Mouse (Mus musculus) c-Kit-negative CD71-positive TER-119-positive erythroid progenitor cells, embryonic 14.5 days (primary cell): ENCODE results near the gene Thoc5.
A peak's percentile ranks its signal among the peaks of the same experiment; 100 is the strongest.

Source experiments
- DNase-seq: peaks from one replicate; pipeline ENCODE4 v3.0.0-alpha.2; 2013; ENCODE audit warnings: low read depth, low spot score

Gene Thoc5

DNA sequence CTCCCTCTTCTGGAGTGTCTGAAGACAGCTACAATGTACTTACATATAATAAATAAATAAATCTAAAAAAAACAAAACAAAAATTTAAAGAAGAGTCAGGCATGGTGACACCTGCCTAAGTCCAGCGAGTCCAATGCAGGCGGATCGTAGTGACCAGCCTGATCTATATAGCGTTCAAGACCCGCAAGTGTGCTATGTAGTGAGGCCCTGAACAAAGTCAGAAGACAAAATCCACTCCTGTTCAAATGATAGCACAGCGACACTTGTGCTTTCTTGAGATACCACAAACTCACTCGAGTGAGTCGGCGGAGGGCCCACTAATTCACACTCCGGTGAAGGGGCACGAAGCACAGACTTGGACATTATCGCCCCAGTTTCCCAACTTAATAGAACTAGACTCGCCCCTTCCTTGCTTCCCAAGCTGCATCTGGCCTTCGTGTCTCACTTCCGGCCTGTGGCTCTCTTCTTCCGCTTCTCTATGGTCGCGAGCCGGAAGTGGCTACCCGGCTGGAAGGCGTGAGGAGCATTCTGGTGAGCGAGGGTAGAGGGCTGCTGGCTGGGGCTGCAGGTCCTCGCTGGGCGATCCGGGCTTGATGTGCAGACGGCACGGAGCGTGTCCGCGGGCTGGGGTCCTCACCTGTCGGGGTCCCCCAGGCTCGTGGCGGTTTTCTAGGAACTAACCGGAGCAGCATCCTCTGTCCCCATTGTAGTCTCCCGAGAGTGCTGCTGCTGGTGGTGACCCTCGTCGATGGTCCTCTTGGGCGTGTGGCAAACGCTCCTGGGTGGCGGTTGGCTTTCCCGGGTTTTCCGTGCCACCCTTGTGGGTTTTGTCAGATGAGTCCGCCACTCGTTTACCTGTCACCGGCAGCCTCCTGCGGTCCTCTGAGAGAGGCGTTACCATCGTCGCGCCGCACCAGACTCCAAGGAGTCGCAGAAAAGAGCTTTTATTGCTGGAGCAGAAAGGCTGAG lies at the start of gene Thoc5:
Gene Thoc5, plus strand, starts transcription at position 473 of the 969 bp plus-strand sequence.
- DNase-seq, result peak; percentile 67

DNA sequence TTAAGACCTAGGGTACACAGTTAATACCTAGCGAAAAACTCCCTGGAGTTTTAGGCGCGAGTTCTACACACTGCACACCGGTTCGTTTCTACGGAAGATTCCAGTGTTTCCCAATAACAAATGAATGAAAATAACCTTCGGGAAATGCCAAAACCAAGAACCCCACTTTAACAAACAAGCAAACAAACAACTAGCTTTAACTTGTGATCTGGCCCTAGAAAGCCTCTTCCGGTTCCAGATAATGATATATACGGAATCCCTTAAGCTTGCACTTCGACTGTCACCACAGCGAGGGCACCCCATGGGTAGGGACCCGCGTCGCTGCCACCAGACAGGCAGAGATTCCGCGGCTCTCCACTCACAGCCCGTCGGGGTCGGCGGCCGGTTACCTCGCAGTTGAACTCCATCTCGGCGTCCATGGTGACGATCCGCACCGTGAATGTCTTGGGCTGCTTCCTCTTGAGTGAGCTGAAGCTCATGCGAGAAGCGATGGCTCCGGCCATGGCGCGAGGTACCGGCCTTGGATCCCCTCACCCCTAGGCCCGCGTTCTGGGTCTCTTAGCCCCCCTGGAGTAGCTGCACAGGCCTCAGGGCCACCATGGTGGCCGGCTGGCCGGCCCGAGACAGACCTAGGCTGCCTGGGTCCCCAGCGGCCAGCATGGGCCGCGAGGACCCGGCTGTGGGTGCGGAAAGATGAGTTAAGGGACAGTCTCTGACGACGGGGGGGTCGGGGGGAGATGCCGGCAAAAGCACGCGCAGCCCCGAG lies 46.5 kb upstream of the Thoc5 start:
- peak; percentile 30 for DNase-seq

DNA sequence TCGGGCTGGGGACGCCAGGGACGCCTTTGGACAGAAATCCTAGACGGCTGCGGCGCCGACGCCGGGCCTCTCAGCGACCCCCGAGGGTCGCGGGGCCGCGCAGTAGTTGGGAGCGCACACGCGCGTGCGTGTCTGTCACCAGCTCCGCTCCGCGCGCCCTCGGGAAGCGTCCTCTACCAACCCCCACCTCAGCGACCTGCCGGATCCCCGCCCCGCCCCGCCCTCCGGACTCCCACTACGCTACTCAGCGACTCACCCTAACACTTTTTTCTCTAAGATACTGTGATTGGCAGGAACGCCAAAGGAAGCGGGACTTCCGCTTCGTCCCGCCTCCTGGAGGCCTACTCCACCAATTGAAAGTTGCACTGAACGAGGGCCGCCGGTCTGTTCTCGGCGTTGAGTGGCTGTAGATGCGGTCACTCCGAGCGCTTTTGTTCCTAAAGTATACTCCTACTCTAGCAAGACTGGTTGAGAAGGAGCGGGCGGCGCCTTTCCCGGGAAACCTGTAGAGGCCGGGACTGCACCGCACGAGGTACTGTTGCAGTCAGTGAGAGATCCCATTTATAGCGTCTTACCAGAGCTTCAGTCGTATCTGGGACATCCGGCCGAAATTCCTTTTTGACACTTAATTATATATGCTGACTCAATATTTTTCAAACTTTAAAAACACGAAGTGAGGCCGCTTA lies 45.7 kb upstream of the Thoc5 start, which contains the start of gene Nf2:
Gene Nf2, minus strand, starts transcription at position 279 of the 686 bp plus-strand sequence.
- peak; percentile 96 for DNase-seq

DNA sequence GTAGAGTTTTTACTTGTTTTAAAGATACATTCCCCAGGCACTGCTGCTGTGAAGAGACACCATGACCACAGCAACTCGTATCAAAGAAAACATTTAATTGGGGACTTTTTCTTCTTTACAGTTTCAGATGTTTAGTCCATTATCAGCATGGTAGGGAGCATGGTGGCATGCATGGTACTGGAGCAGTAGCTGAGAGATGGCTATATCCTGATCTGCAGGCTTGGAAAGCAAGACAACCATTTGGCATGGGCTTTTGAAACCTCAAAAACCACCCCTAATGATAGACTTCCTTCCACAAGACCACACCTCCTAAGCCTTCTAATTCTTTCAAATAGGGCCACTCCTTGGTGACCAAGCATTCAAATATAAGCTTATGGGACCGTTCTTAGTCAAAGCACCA lies 44.7 kb upstream of the Thoc5 start:
- no peak for DNase-seq

DNA sequence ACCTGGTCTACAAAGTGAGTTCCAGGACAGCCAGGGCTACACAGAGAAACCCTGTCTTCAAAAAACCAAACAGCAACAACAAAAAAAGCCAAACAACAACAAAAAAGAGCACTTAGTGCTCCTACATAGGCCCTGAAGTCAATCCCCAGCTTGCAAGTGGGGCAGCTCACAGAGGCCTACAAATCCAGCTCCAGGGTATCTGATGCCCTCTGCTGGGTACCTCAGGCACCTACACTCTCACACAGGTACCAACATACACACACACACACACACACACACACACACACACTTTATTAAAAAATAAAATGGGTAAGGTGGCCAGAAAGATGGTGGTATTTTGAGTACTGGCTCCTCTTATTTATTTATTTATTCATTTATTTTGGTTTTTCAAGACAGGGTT lies 42.1 kb upstream of the Thoc5 start:
- no peak for DNase-seq

DNA sequence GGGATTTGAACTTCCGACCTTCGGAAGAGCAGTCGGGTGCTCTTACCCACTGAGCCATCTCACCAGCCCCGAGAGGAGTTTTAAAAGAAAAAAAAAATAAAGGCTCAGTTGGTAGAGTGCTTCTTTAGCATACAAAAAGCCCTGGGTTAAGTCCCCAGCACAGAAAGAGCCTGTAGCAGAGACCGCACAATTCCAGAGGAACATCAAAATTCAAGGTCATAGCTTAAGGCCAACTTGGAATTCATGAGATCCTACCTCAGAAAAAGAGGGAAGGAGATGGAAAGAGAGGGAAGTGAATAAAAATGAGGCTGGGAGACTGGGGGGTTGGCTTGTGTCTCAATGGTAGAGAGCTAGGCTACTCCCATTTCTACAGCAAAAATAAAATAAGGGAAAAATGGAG lies 40.9 kb upstream of the Thoc5 start:
- no peak for DNase-seq

DNA sequence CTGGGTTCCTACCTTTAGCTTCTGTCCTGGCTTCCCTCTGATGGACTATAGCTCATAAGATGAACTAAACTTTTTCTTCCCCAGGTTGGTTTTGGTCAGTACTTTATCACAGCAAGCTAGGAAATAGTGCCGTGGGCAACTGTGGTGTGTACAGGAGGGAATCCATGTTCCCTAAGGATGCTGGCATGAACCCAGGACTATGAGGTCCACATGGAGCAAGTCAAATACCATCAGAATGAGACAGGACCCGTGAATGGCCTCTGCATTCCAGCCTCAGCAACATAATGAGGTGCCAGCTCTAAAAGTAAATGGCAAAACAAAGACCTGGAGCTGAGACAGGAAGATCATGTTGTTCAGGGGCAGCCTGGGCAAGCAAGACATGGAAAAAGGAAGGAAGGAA lies 36.7 kb upstream of the Thoc5 start:
- DNase-seq, result no peak

DNA sequence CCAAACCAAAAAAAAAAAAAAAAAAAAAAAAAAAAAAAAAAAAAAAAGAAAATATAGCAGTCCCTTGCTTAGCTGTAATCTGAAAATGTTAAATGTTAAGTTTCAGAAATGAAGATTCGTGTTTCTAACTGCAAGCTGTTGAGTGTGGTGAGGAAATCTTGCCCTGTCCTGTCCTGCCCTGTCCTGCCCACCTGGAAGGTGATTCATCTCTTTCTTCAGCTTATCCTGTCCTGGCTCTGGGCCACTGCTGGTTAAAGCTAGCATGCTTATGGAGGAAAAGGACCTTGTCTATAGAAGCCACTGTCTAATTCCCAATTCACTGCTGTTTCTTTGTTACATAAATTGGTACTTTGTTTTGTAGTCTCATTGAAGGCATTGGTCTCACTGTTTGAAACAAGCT lies 34.1 kb upstream of the Thoc5 start:
- DNase-seq, result no peak

DNA sequence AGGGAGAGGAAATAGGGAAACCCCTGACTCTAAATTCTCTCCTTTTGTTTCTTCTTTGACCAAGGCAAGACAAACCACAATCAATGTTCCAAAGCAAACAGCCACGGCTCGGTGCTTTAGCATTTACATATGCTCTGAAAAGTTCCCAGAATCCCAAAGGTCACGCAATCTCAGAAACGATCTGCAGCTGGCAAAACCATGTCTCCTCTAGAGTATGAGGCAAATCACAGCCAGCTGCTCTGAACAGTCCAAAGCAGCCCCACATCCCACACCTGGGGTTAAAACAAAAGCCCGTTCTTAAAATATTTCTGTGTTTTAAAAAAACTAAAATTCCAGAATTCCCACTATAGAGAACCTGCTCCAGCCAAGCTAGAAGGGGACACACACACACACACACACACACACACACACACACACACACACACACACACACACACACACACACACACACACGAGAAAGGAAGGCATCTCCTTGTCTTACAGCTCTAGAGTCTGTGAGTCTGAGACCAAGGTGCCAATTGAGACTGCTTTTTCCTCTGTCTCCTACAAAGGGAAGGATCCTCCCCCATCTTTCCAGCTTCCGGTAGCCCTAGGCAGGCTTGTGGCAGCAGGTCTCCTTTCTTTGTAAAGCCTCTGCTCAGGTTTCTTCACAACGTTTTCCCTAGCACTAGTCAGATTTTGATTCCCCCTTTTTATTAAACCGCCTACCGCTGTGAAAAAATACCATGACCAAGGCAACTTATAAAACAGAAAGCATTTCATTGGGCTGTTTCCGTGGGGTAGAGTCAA lies 33.1 kb upstream of the Thoc5 start:
- no peak for DNase-seq

DNA sequence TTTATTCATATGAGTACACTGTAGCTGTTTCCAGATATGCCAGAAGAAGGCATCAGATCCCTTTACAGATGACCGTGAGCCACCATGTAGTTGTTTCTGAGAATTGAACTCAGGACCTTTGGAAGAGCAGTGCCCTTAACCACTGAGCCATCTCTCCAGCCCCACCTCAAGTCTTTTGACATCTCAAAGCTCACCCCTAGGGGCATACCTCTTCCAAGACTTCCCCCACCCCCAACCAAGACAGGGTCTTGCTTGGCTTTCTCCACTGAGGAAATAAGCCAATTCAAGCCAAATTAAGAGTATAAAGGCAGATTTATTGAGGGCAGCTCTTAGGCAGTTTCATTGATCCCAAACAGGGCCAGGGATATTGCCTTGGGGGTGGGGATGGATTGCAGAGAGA lies 32.4 kb upstream of the Thoc5 start:
- no peak for DNase-seq

DNA sequence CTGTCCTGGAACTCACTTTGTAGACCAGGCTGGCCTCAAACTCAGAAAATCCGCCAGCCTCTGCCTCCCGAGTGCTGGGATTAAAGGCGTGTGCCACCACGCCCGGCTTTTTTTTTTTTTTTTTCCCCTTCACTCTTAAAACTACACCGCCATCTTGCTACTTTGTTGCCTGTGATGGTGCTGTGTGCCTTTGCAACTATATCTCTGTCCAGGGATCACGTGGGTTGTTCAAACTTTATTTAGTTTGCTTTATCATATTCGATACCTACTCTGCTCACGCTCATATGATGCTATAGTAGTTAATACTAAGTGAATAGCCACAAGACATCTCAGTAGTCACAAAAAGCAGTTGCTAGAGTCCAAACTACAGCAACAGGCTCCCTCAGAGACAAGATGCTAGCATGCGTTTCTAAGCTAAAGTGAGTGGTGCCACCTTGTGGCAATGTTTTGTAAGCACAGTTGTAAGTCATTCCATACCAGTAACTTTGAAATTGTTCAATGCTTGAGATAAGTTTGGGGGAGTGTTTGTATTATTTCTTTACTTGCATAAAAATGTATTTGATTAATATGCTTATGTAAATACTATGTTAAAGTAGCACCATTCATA lies 29.4 kb upstream of the Thoc5 start:
- peak; percentile 58 for DNase-seq

DNA sequence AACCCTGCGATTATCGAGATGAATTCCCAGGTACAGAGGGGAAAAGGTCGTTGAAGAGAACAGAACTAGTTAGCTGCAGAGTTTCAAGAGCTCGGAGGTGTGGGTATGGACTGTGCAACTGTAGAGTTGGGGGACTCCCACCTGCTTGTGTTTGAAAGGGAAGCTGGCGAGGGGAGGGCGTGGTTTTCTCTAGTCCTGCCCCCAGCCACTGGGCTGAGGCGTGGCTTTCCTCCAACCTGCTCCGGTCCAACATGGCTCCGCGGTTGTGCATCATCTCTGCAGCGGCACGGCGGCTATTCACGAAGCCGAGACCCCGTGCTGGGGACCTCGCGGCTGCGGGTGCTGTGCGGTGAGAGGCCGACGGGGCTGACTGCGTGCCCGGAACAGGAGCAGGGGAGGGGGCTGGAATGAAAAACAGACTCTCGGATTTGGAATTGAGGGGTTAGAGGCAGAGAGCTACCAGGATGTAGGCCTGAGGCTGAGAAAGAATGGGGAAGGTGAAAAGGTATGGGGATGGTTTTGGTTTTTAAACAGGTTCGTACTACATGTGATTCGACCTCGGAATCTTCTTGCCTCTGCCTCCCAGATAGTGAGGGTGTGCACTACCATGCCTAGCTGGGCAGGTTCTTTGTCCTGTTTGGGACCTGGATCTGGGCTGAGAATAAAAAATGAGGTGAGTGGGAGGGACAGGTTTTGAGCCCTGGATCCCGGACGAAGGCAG lies 21.2 kb upstream of the Thoc5 start, which contains the start of gene Nipsnap1:
Gene Nipsnap1, plus strand, starts transcription at position 197 of the 721 bp plus-strand sequence.
- DNase-seq, result peak; percentile 40

DNA sequence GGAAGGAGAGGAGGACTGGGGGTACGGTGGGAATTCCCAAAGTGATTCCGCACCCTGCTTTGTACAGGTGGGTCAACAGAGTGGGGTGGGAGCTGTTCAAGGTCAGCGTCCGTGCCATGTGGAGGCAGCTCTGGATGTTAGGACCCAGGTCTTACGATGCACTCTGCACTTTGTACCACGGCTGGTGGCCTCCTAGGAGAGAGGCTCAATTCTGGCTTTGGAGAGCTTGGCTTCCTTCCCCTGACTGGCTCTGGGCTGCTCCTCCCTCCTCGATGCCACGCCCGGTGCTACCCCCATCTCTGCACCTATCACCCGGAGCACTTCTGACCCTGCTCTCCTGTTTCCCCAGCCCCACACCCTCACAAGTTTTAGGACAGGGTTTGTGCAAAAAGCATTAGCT lies 20.6 kb upstream of the Thoc5 start:
- no peak for DNase-seq

DNA sequence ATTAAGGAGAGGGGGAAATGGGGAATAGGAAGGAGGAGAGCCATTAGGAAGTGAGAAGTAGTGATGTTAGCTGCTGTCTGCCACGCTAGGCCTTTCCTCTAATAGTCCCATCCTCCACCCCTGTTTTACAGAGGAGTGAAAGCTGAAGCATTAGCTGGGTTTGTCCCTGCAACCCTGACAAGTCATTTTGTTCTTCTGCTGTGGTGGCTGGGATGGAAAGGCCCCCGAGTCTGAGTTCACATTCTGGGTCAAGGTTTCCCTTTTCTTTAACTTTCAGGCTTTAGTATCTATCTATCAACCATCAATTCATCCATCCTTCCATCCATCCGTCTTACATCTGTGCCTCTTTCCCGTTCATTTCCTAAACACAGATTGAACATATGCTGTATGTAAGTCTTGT lies 14.0 kb upstream of the Thoc5 start:
- no peak for DNase-seq

DNA sequence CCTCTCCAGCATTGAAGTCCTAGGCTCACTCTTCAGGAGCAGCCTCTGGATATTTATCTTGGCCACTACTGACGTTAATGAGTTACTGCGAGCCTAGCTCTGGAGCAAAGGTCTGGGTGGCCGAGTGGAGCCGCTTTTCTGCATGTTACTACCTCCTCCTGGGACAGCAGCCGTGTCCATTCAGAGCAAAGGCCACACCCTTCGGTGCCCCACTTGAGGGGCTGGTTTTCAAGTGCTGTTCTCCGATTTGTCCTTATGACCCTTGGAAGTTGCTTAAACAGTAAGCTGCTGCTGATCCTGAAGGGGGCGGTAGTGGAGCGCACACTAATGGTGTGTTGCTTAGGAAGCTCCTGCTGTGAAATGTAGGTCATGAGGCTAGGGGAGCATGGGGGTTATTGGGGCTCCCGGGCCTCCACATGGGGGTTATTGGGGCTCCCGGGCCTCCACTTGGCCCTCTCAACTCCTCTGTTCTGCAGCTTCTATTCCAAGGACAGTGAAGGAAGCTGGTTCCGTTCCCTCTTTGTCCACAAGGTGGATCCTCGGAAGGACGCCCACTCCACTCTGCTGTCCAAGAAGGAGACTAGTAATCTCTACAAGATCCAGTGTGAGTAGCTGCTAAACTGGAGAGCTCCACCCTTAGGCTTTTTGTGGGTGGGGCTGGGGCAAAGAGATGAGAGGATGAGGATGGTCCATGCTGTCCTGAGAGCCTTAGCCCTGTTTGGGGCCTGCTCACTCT lies 12.1 kb upstream of the Thoc5 start:
- no peak for DNase-seq

DNA sequence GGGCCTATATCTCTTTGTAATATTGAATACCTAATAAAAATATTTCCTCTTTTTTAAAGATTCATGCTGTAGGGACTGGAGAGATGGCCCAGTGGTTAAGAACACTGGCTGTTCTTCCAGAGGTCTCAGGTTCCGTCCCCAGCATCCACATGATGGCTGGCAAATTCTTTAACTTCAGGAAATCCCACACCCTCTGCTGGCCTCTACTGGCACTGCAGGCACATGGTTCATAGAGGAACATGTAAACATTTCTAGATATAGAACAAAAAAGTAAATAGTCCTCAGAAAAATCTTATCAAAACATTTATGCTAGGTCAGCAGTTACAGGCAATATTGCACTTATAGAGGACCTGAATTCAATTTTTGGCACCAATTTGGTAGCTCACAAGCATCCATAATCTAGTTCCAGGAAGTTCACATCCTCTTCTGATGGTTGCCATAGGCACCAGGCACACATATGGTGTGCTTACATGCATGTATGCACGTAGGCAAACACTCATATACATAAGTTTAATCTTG lies 9.7 kb upstream of the Thoc5 start:
- DNase-seq, result no peak

DNA sequence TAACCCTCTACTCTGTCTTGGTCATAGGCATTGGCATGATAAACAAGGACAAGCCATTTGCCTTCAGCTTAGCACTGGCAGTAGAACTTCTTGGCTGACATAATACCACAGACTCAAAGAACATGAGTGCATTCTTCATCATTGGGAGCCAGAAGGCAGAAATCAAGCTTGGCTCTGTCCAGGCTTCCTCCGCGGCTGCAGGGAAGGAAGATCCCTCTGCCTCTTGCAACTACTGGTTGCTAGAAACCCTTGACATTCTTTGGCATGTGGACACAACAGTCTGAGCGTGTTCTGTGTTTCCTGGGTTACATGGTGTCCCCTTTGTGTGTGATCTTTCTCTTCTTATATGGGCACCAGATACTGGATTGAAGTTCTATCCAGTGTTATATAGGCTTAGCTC lies 8.1 kb upstream of the Thoc5 start:
- DNase-seq, result no peak

DNA sequence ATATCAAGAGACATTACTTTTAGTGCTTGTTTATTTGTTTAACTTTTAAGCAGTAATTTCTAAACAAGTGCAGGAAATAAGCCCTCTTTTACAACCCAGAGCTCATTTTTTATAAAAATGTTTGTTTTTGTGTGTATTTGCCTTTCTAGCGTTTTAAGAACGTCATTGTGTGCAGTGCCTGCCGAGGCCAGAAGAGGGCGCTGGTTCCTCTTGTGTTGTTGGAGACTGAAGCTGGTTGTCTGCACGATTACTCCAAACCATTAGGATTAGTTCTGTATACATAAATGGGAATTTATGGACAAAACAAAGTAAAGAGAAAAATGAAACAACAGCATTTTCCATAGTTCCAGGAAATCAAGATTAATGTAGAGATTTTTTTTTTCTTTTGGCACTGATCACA lies 5.3 kb downstream of the Thoc5 start:
- DNase-seq, result peak; percentile 22

DNA sequence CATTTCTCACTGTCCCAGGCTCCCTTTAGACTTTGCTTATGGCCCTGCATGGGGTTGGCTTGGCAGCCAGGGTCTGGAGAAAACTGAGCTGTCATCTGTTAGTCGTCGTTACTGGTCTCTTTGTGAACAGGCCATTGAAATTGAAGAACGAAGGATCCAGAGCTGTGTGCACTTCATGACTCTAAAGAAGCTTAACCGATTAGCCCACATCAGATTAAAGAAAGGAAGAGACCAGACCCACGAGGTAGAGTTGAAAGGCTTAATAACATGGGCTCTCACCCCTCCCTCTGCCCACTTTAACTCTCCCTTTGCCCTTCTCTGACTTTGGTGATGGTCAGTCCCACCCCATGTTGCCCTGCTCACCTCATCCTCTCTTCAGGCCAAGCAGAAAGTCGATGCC lies 6.8 kb downstream of the Thoc5 start:
- DNase-seq, result no peak
